Mouse (Mus musculus) 416B (cell line): ENCODE measurements at regions not wholly inside any gene's neighbourhood (a gene's known extent, or its start where the extent isn't known, plus 50 kb on each side); places are given as distances from the start of the nearest gene placed in this dataset.

Experiments used
- DNase-seq: peaks from one replicate; pipeline ENCODE4 v3.0.0; 2011; ENCODE audit warnings: low read depth

- no peak for DNase-seq
Observed at GRCm38 (mm10) chr2:73987441-73988105, 76.4 kb upstream of the Atp5g3 start.

DNA sequence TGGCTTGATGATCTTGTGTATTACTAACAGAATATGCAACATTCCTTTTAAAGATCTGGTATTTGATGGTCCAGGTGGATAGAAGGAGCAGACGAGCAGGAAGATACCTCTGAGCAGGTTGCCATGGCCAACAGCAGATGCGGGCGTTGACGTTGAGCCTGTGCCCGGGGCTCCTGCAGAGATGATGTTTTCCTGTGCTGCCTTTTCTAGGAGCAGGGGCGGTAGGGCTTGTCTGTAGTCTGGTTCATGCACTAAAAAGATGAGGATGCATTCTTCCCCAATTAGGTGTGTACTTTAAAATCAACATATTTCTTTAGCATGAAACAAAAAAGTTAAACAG is 74.8 kb upstream of the Atp5g3 start:
- DNase-seq: no peak

GRCm38 (mm10) chr2:73985238-73985910 is 74.2 kb upstream of the Atp5g3 start:
- no peak for DNase-seq

DNA sequence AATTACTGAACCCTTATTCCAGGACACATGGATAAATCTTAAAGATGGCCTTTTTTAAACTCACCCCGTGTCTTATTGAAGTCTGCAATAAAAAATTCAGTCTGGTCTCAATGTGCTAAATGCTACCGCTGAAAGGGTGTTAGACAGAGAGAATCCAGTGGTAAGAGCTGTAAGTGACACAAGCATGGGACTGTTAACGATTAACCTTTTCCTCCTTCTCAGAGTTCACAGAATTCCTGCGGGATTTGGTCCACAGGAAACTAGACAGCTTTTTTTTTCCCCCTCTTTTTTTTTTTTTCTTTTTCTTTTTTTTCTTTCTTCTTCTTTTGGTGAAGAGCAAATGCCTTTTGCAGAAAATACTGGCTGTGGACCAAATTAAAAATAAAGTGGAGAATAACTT is 72.0 kb upstream of the Atp5g3 start:
- DNase-seq: no peak

DNA sequence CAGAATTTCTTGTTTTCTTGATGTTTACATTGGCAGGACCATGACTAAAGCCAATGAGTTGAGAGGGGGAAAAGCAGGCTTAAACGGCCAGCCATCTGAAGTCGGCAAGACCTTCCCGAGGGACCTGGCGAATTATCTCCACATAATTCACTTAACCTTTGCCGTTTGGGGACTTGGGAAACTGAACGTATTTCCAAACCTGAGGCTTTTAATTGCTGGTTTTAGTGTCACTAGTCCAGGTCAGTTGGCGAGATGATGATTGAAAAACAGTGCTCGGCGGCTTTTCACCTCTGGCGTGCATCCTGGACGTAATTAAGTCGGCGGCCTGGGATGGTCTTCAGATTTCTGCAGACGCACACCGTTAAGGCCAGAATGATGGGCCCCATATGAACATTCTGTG is 66.9 kb upstream of the Atp5g3 start:
- no peak for DNase-seq

DNA sequence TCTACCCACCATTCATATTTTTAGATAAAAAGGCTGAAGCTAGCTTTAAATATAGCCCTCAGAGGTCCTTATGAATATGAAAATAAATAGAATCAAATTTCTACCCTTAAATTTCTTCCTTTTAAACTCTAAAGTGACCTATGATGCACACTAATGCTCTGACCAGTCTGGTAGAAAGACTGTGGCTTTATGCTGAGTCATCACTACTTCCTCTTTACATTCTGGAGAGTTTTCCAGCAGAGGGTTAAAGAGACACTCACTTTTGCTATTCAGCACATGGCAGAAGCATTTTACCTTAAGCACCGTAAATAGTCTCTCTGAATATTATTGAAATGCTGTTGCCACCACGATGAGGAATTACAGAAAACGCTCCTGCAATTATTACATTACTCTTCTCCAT is 62.6 kb upstream of the Atp5g3 start:
- DNase-seq: peak; percentile 78

DNA sequence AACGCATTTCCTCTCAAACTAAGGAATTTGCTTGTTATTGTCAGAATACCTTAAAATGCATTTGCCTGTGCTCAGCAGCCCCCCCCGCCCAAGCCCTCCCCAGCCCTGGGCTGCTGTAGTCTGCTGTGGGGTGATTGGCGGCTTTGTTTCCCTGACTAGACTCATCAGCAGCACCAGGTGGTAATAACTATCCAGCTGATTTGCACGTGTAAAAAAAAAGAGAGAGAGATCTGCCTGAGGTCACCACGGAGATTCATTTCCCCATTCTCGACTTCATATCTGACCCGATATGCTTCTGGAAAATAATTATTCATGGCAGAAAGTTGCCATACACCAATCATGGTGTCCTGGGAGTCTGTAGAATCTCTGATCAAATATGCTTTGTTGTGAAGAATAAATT is 56.5 kb upstream of the Atp5g3 start:
- no peak for DNase-seq

- DNase-seq: peak; percentile 42
Observed at GRCm38 (mm10) chr2:73965595-73965994, 54.5 kb upstream of the Atp5g3 start.
